Mouse (Mus musculus) inflammation-experienced regulatory T-cells, adult 6 months (primary cell): ENCODE measurements around the gene Zfp654. TPM values are rescaled to one million over a fixed set of nuclear protein-coding genes. Genes with fewer than 3 reads are reported as not detected.

Source experiments
- ATAC-seq: one replicate; pipeline ENCODE4 v1.8.0; 2017
- polyA plus RNA-seq, 3 experiments: library from polyadenylated mRNA; unstranded; fragments of 100-300 nt; shearing (Covaris generic); gene quantifications; one replicate each; pipeline ENCODE4 v1.2.1; 2017

Gene Zfp654
- polyA plus RNA-seq, 3 experiments from 2014 or later: 9.0 to 10.3 (median 9.5) TPM

- ATAC-seq: no peak
Observed at GRCm38 (mm10) chr16:64852441-64852871, 1.0 kb upstream of the Zfp654 start.

DNA sequence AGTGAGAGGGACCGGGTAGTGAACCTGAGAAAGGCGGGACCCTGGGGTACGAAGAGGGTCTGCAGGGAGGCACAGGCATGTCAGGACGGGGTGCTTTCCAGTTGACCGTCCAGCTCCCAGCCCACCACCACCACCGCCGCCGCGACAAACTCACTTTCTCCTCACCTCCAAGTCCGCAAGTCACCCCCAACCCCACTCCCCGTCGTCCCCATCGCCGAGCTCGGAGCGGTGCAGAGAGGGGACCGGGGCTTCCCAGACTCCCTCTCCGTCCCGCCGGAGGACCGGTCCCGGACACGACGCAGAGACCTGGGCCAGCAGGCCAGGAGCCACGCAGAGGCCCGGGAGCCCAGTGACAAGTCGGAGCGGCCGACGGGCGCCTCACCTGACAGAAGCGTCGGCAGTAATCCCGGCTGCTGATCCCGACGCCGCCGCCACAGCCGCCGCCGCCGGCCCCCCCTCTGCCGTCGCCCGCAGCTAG, 328 bp downstream of the Zfp654 start:
- ATAC-seq: peak; percentile 14

DNA sequence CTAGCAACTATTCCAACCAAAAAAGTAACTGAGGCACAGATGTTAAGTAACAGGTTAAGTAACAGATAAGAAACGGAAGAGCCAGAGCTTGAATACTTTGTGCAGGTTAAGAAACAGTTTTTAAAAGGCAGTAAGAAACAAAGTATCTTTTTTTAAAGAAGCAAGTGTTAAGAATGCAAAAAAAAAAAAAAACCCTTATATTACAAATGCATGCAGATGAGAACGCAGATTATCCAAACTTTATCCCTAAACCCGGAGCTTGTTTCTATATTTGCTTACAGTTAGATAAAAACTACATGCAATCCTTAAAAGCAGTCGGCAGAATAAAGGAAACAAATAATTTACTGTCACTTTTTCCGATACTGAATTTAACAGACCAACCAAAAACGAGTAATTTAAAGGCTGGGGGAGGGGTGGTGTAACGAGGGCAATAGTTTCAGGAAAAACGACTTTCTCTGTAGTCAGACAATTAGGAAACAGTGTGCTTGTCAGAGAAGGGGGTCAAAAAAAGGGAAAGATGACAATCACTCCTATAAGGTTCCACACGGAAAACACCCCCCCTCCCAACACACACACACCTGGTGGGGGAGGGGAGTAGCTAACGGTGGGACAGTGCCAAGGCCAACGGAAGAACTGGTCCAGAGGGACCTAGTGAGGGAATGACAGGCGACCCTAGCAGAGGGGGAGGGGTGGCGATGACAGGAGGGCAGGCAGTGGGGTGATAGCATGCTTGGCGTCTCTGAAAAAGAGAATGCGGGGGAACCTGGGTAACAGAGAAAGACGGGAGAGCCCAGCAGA, 966 bp downstream of the Zfp654 start:
- no peak for ATAC-seq

DNA sequence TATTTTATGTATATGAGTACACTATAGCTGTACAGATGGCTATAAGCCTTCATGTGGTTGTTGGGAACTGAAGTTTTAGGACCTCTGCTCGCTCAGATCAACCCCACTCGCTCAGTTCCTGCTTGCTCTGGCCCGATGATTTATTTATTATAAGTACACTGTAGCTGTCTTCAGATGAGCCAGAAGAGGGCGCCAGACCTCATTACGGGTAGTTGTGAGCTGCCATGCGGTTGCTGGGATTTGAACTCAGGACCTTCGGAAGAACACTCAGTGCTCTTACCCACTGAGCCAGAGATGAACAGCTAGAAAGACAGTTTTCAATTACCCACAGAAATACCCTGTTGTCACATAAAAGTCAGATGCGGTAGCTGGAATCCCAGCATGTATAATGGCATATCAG, 5.5 kb downstream of the Zfp654 start:
- no peak for ATAC-seq

GRCm38 (mm10) chr16:64842374-64842729, 9.1 kb downstream of the Zfp654 start:
- no peak for ATAC-seq

- no peak for ATAC-seq
Observed at GRCm38 (mm10) chr16:64841481-64842373, 9.7 kb downstream of the Zfp654 start.

GRCm38 (mm10) chr16:64836709-64837108, 14.7 kb downstream of the Zfp654 start:
- peak; percentile 5 for ATAC-seq

DNA sequence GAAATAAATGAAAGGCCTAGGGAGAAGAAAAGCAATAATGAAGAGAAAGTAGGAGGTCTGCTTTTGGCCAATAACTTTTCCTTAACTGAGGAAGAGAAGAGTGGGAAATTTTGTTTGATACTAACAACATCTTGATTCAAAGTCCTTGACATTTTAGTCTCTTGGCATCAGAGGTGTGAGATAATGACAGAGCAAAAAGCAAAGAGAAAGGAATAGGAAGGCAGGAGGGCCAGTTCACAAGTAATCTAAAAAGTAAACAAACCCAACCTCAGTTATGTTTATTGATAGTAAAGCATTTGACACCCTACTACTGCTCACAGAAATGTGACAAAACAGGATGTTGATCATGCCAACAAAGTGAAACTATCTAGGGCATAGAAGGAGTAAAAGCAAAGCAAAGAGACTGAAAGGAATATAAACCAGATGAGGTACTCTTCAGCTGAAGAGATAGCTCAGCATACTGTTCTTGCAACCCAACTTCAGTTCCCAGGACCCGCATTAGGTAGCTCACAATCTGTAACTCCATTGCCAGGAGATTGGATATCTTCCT, 15.4 kb downstream of the Zfp654 start:
- peak; percentile 92 for ATAC-seq

- no peak for ATAC-seq
Observed at GRCm38 (mm10) chr16:64830291-64830690, 21.2 kb downstream of the Zfp654 start.

DNA sequence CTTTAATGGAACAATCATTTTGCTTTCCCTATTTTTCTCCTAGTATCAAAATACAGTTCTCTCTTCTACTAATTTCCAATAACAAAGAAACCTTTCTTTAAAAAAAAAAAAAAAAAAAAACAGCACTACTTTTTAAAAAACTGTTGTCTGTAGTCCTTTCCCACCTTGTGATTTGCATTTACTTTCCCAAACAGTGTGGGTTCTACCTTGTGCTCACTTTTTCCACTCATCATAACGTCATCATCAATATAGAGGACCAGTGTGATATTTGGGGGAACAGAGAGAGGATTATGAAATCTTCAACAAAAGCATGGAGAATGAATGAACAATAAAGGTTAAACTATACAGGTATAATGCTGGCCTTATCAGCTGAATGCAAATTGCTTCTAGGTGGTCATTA, 27.0 kb downstream of the Zfp654 start:
- ATAC-seq: peak; percentile 70

DNA sequence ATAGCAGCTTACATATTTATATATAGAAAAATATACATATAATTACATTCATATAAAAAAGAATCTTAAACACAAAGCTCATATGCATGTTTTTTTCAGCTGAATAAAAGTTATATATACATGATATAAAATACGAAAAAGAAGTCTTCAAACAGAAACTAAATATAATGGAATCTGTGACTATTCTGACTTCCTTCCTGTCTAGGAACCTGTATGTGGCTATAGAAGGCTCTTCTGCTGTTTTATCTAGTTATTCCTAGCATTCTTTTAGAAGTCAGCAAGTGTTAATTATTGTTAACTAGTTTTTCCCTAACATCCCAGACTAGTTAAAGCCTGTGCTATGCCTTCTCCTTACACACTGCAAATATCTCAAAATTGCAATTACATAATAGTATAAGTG, 27.6 kb downstream of the Zfp654 start:
- ATAC-seq: peak; percentile 74

DNA sequence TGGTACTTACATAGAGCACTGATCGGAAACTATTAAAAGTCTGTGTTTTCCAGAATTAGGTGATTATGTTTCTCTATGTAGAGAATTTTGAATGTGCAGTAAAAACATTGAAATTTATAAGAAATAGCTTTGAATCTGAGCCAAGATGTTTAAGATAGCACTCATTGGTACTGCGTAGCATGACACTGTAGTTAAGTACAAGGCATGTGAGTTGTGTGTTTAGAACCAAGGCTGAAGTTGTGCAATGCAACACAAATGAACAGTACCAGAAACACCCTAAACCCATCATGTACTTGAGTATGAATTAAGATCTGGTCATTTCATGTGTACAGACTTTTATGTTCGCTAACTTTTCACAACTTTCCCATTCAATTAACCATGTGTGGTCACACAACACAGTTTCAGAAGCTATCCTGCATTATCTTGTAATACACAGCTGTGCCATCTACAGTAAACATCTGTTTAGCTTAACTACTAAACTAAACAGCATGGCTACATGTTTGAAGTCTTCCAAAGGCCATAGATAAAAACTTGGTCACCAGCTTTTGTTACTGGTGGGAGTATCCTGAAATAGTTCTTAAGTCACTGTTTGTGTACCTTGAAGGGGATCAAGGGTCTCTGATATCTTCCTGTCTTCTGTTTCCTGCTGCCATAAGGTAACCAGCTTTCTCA, 34.2 kb downstream of the Zfp654 start:
- ATAC-seq: no peak

GRCm38 (mm10) chr16:64803041-64803440, 48.4 kb downstream of the Zfp654 start:
- no peak for ATAC-seq

GRCm38 (mm10) chr16:64801638-64802037, 49.8 kb downstream of the Zfp654 start:
- peak; percentile 19 for ATAC-seq

DNA sequence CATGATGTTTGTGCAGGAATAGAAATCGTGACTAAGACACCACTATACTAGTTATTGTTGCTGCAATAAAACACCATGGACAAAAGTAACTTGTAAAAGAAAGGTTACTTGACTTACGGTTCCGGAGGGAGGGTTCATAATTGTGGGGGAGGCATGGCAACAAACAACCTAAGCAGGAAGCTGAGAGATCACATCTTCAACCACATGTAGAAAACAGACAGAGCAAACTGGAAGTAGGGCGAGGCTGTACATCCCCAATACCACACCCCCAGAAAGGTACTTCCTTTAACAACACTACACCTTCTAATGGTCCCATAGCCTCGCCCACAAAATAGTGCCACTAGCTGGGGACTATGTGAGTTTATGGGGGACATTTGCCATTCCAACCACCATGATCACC, 51.1 kb downstream of the Zfp654 start:
- ATAC-seq: peak; percentile 92

DNA sequence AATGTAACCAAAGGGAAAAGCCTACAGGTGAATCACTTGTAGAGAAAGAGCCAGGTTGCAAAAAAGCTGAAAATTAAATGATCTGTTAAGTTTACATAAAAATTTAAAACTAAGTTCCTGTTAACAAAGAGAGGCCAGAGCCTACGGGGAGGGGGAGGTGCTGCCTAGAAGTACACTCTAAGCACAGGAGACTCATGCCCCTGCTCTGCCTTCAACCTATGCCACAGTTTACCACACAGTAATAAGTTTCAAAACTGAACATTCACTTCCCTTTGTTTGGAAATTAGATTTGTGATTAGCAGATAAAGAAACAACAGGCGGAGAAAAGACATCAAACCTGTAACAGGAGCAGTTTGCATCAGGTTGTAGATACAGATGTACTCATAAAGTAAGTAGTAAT, 56.6 kb downstream of the Zfp654 start:
- no peak for ATAC-seq

DNA sequence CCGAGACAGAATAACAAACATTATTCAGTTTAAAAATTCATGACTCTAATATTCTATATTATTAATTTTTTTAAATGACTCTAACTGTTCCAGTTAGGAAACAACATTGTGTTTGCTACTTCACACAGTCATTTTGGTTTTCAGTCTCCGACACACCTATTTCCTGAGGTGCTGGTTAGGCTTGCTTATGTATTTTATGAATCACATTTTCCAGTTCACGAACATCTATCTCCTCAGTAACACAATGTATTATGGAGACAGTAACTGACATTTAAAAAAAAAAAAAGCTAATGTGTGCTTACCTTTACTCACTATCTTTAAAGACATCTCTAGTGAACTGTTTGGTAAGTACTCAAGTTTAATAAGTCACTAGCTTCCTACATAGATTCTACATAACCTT, 61.7 kb downstream of the Zfp654 start:
- ATAC-seq: peak; percentile 90

GRCm38 (mm10) chr16:64775516-64775915, 75.9 kb downstream of the Zfp654 start:
- ATAC-seq: no peak

DNA sequence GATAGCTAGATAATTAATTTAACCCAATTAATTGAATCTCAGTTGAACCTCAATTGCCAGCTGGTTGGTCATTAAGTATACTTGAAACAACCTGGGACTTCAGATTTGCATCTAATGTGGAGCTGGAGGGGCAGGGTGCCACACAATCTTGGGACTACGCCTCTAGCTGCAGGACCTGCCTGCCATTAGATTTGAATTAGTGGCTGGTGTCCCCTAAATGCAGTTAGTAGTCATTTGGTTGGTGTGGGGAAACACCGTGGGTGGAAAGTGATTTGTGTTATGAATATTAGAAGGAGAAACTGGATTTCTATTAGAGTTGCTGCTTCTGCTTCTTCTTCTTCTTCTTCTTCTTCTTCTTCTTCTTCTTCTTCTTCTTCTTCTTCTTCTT, 80.0 kb downstream of the Zfp654 start:
- peak; percentile 22 for ATAC-seq

DNA sequence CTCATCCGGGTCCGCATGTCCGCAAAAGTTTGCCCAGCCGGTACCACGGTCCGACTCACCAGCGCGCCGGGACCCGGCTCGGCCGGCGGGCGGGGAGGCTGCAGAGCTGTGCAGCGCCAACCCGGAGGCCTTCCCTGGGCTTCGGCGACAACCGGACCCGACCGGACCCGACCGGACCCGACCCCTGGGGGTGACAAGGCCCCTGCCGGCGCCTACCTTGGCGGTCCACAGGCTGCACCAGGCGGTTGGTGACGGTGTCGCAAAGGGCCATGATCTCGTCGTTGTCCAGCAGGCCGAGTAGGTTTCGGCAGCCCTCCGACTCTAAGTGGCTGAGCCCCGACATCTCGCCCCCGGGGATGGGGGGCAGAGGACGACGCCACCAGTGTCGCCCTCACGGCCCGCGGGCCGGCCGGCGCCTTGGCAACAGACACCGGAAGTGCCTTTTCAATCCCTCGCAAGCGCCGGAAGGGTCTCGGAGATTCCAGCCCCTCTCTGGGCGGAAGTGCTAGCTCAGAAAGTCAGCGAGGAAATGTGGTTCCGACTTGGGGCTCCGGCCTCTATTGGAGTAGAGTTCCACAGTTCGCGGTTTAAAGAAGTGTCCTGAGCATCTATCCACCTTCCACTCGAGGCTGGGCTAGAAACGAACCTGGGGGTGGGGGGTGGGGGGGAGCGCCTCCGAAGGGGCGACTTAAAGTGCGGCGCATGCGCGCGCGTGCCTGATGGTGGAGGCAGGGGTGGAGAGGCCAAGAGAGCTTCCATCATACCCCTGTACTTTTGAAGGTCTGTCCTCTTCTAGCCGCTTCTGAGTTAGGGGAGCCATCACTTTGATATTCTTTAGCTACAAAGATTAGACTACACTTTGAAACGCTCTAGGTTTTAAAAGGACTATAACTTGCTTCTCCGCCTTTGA, 80.7 kb downstream of the Zfp654 start, which contains the start of gene 4930453N24Rik:
Gene 4930453N24Rik (minus strand): TSS at position 641 of the 910 bp plus-strand sequence.
- peak; percentile 75 for ATAC-seq

- ATAC-seq: no peak
Observed at GRCm38 (mm10) chr16:64766696-64767300, 84.7 kb downstream of the Zfp654 start.
